Mouse (Mus musculus): ENCODE measurements at regions not wholly inside any gene's neighbourhood (a gene's known extent, or its start where the extent isn't known, plus 50 kb on each side); places are given as distances from the start of the nearest gene placed in this dataset.
"Not testable (repeated sequence)": the region's sequence is repeated elsewhere in the genome, so short reads cannot be mapped to it uniquely, and the experiment has no call there.

GRCm38 (mm10) chr8:39348956-39349355, 1325.9 kb upstream of the Adam24 start:
- Histone ChIP-seq H3K9me3 (replicated peaks; ENCODE audit: control insufficient read depth, low read length) (no peaks in the 10 kb centered on the region), H3K27me3 (ENCODE audit: control insufficient read depth, insufficient read depth, low read length) (no peaks in the 10 kb centered on the region), H3K27ac (ENCODE audit: low read depth) (no peak overlapping the region), H3K36me3 (replicated peaks; ENCODE audit: control insufficient read depth, insufficient read depth, low read length) (no peaks in the 10 kb centered on the region), H3K4me3 (ENCODE audit: low read depth, low read length) (no peak overlapping the region), H3K9ac (replicated peaks; ENCODE audit: low read depth, low read length) (no peak overlapping the region), H3K4me2 (ENCODE audit: low read depth, low read length) (no peak overlapping the region), H3K4me1 (ENCODE audit: control insufficient read depth, insufficient read depth) (no peaks in the 10 kb centered on the region)
- no peak for TF ChIP-seq CTCF (IDR thresholded peaks at IDR 0.05; ENCODE audit: low read depth)
- TF ChIP-seq EP300 (IDR thresholded peaks at IDR 0.05; ENCODE audit: low read depth), result no peak
- ATAC-seq (ENCODE audit: insufficient read depth, low read depth) (no peak), DNase-seq (ENCODE audit: low spot score) (no peak)
- 78% methylated on average over 3 of the region's 3 CpGs for WGBS

DNA sequence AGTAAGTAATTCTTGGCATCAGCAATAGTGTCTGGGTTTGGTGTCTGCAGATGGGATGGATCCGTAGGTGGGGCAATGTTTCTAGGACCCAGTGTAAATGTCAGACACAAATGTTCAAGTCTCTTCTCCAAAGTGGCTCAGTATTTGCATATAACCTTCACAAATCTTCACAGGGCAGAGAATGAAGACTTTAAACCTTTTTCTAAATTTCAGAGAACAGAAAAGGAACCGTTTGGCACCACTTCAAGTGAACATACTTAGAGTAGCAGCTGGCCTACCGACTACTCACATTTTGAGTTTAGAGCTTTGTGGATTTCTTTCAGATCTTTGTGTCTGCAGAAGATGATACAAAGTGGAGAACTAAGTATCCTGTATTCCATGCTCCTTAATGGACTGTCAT, 1319.5 kb upstream of the Adam24 start:
- Histone ChIP-seq H3K9me3 (replicated peaks; ENCODE audit: control insufficient read depth, low read length) (no peaks in the 10 kb centered on the region), H3K4me3 (ENCODE audit: low read depth, low read length) (no peak overlapping the region), H3K4me1 (ENCODE audit: control insufficient read depth, insufficient read depth) (no peaks in the 10 kb centered on the region), H3K27me3 (ENCODE audit: control insufficient read depth, insufficient read depth, low read length) (no peaks in the 10 kb centered on the region), H3K27ac (ENCODE audit: low read depth) (no peak overlapping the region), H3K36me3 (replicated peaks; ENCODE audit: control insufficient read depth, insufficient read depth, low read length) (no peaks in the 10 kb centered on the region), H3K4me2 (ENCODE audit: low read depth, low read length) (no peak overlapping the region), H3K9ac (replicated peaks; ENCODE audit: low read depth, low read length) (no peak overlapping the region)
- no peak for DNase-seq (ENCODE audit: low spot score)
- ATAC-seq (ENCODE audit: insufficient read depth, low read depth), result no peak
- 80% methylated on average over 3 of the region's 3 CpGs for whole genome bisulfite sequencing
- TF ChIP-seq CTCF (IDR thresholded peaks at IDR 0.05; ENCODE audit: low read depth) (no peak), EP300 (IDR thresholded peaks at IDR 0.05; ENCODE audit: low read depth) (no peak)

GRCm38 (mm10) chr8:39357111-39357510, 1317.8 kb upstream of the Adam24 start:
- H3K27ac ChIP-seq (ENCODE audit: low read depth), result no peak overlapping the region
- no peaks in the 10 kb centered on the region for H3K27me3 ChIP-seq (ENCODE audit: control insufficient read depth, insufficient read depth, low read length)
- H3K4me3 ChIP-seq (ENCODE audit: low read depth, low read length), result no peak overlapping the region
- H3K4me1 ChIP-seq (ENCODE audit: control insufficient read depth, insufficient read depth), result no peaks in the 10 kb centered on the region
- no peak for DNase-seq (ENCODE audit: low spot score)
- ATAC-seq (ENCODE audit: insufficient read depth, low read depth), result no peak
- H3K9ac ChIP-seq (replicated peaks; ENCODE audit: low read depth, low read length), result no peak overlapping the region
- TF ChIP-seq EP300 (IDR thresholded peaks at IDR 0.05; ENCODE audit: low read depth) (no peak), CTCF (IDR thresholded peaks at IDR 0.05; ENCODE audit: low read depth) (no peak)
- 83% methylated on average over 1 of the region's 1 CpGs for WGBS
- no peaks in the 10 kb centered on the region for H3K36me3 ChIP-seq (replicated peaks; ENCODE audit: control insufficient read depth, insufficient read depth, low read length)
- no peak overlapping the region for H3K4me2 ChIP-seq (ENCODE audit: low read depth, low read length)
- H3K9me3 ChIP-seq (replicated peaks; ENCODE audit: control insufficient read depth, low read length), result no peaks in the 10 kb centered on the region

DNA sequence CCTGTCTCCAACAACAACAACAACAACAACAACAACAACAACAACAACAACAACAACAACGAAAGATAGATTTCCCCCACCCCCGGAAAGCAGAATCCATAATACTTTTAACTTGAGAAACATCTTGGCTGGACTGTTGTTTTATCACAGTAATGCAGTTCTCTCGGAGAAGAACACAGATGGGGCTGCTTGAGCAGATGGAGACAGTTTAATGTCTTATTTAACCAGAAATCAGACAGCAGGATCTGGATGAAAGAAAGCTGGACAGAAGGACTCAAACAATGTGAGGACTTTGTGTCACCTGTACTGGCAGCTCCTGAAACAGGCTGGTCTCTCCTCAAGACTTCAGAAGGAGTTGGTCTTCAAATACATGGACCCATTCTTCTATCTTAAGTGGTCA, 1317.0 kb upstream of the Adam24 start:
- no peak overlapping the region for H3K4me3 ChIP-seq (ENCODE audit: low read depth, low read length)
- no peak overlapping the region for H3K4me2 ChIP-seq (ENCODE audit: low read depth, low read length)
- H3K4me1 ChIP-seq (ENCODE audit: control insufficient read depth, insufficient read depth), result no peaks in the 10 kb centered on the region
- ATAC-seq (ENCODE audit: insufficient read depth, low read depth), result no peak
- no peaks in the 10 kb centered on the region for H3K27me3 ChIP-seq (ENCODE audit: control insufficient read depth, insufficient read depth, low read length)
- TF ChIP-seq EP300 (IDR thresholded peaks at IDR 0.05; ENCODE audit: low read depth) (no peak), CTCF (IDR thresholded peaks at IDR 0.05; ENCODE audit: low read depth) (no peak)
- H3K36me3 ChIP-seq (replicated peaks; ENCODE audit: control insufficient read depth, insufficient read depth, low read length), result no peaks in the 10 kb centered on the region
- no peak for DNase-seq (ENCODE audit: low spot score)
- 88% methylated on average over 3 of the region's 3 CpGs for WGBS
- H3K27ac ChIP-seq (ENCODE audit: low read depth), result no peak overlapping the region
- no peak overlapping the region for H3K9ac ChIP-seq (replicated peaks; ENCODE audit: low read depth, low read length)
- H3K9me3 ChIP-seq (replicated peaks; ENCODE audit: control insufficient read depth, low read length), result no peaks in the 10 kb centered on the region

- 46% methylated on average over 2 of the region's 2 CpGs for WGBS
- H3K36me3 ChIP-seq (replicated peaks; ENCODE audit: control insufficient read depth, insufficient read depth, low read length); H3K27ac ChIP-seq (ENCODE audit: low read depth); H3K27me3 ChIP-seq (ENCODE audit: control insufficient read depth, insufficient read depth, low read length); H3K4me2 ChIP-seq (ENCODE audit: low read depth, low read length); H3K4me3 ChIP-seq (ENCODE audit: low read depth, low read length); H3K9ac ChIP-seq (replicated peaks; ENCODE audit: low read depth, low read length); ATAC-seq (ENCODE audit: insufficient read depth, low read depth); DNase-seq (ENCODE audit: low spot score); H3K4me1 ChIP-seq (ENCODE audit: control insufficient read depth, insufficient read depth); H3K9me3 ChIP-seq (replicated peaks; ENCODE audit: control insufficient read depth, low read length): not testable (repeated sequence)
Observed at GRCm38 (mm10) chr8:39366346-39366745, 1308.5 kb upstream of the Adam24 start.
